Mouse (Mus musculus) cortical plate, adult 2 months (tissue): ENCODE results near the gene Ngfr.

Experiments
- CTCF ChIP-seq: fragments of 200-500 bp; IDR thresholded peaks from 2 replicates; pipeline ENCODE4 v1.5.1; 2011; ENCODE audit warnings: mild to moderate bottlenecking, control low read depth, low read length; ENCODE audit not compliant: insufficient read depth; ENCODE audit errors: extremely low read depth
- POLR2A ChIP-seq: fragments of 200-500 bp; IDR thresholded peaks from 2 replicates; pipeline ENCODE4 v1.6.1; 2011; ENCODE audit warnings: mild to moderate bottlenecking, low read length, control low read depth; ENCODE audit not compliant: insufficient read depth; ENCODE audit errors: extremely low read depth

DNA sequence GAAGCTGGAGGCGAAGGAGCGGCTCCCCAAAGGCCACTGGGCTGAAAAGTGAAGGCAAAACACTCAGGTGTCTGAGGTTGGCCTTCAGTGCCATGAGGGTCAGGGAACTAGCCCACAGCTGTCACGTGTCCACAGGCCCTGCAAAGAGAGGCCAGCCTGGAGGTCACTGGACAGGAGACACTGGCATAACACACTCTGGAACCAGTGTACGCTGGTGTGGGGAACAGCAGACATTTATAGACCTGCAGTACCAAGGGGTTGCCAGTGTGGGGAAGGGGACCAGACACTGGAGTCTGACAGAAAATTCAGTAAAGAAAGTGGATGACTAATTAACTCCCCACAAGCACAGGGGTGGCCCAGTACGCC lies 8.6 kb upstream of the Ngfr start:
- TF ChIP-seq POLR2A = no peak
- TF ChIP-seq CTCF = no peak
